Mouse (Mus musculus): ENCODE results near the gene Pip4k2c.
A peak's percentile ranks its signal among the peaks of the same experiment; 100 is the strongest.
"Not testable (repeated sequence)": the region's sequence is repeated elsewhere in the genome, so short reads cannot be mapped to it uniquely, and the experiment has no call there.

The Pip4k2c gene

DNA sequence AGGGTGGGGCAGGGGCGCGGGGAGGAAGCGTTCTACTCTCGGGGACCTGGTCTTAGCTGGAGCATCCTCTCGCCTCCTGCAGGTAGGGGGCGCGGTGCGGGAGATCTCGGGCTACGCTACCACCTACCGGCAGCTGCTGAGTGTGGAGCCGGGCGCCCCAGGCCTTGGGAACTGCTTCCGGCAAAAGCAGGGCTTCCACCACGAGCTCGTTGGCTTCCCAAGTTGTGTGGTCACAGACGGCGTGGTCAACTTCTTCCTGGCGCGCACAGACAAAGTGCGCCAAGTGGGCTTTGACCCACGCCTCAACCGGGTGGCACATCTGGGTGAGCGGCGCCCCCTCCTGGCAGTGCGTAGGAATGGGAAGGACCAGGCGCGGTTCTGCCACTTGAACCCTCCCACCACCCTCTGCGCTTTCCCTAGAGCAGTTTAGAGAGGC, 40.5 kb downstream of the Pip4k2c start:
- DNase-seq (ENCODE audit: low read depth, low spot score), result peak; percentile 79

DNA sequence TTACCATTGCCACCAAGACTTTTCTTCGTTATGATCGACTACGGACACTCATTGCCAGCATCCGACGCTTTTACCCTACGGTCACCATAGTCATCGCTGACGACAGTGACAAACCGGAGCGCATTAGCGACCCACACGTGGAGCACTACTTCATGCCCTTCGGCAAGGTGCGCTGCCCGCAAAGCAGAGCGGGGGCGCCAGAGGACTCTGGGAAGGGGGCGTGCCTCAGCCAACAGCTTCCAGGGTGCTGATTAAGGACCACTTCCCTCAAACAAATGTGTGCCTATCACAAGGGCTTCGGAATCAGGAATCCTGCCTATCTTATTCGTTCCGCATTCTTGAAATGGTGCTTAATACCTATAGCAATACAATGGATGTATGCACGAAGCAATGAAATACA, 41.4 kb downstream of the Pip4k2c start:
- no peak for DNase-seq (ENCODE audit: low read depth, low spot score)

- no peak for DNase-seq (ENCODE audit: low read depth, low spot score)
Measured at GRCm38 (mm10) chr10:127167614-127168192, 43.7 kb downstream of the Pip4k2c start.

GRCm38 (mm10) chr10:127166771-127167613, 44.4 kb downstream of the Pip4k2c start:
- no peak for DNase-seq (ENCODE audit: low read depth, low spot score)

DNA sequence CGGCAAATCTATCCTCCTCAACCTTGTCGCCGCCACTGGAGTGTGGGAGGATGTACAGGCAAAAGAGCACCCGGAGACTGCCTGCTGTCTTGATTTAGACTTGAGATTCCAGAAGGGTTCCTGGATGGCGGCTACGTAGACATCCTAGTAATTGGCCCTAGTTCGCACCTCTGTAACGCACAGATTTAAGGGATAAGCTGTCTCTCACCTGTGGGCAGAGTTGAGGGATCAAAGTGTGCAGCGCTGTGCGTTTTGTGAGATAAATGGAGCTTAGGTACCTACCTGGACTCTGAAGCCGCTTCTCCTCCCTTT, 45.0 kb downstream of the Pip4k2c start:
- no peak for DNase-seq (ENCODE audit: low read depth, low spot score)

GRCm38 (mm10) chr10:127165654-127166403, 45.6 kb downstream of the Pip4k2c start:
- no peak for DNase-seq (ENCODE audit: low read depth, low spot score)

DNA sequence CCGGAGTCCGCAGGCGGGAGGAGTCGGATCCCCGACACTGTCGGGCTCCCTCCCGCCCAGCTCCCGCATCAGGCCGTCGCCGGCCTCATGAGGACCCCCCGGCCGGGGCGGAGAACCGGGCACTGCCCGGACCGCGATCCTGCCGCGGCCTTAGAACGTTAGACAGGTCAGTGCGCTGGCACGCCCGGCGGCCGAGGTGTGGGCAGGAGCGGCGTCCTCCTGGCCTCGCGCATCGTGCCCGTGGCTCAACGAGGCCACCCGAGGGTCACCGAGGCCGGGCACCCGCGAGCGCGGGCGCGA, 46.1 kb downstream of the Pip4k2c start:
- DNase-seq (ENCODE audit: low read depth, low spot score), result no peak

- DNase-seq (ENCODE audit: low read depth, low spot score), result peak; percentile 73
Measured at GRCm38 (mm10) chr10:127164631-127165353, 46.6 kb downstream of the Pip4k2c start, which contains the start of gene B4galnt1. Gene B4galnt1 (plus strand): TSS chr10:127165225.

- DNase-seq (ENCODE audit: low read depth, low spot score), result no peak
Measured at GRCm38 (mm10) chr10:127164190-127164589, 47.2 kb downstream of the Pip4k2c start.

DNA sequence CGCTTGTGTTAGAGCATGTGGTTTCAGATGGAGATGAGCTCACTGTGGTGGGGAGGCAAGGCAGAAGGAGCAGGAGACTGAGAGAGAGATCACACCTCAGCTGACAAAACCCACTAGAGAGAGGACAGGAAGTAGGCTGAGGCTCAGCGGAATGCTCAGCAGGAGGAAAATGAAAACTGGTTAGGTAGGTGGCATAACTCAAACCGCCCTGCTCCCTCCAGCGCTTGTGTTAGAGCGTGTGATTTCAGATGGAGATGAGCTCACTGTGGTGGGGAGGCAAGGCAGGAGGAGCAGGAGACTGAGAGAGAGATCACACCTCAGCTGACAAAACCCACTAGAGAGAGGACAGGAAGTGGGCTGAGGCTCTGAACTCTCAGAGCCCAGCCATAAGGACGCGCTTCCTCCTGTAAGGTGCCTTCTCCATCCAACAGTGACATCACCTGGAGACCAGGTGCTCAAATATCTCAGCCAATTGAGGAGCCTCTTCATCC, 48.6 kb downstream of the Pip4k2c start:
- DNase-seq (ENCODE audit: low read depth, low spot score), result not testable (repeated sequence)

- no peak for DNase-seq (ENCODE audit: low read depth, low spot score)
Measured at GRCm38 (mm10) chr10:127160728-127161127, 50.7 kb downstream of the Pip4k2c start.

GRCm38 (mm10) chr10:127160081-127160480, 51.3 kb downstream of the Pip4k2c start:
- no peak for DNase-seq (ENCODE audit: low read depth, low spot score)

DNA sequence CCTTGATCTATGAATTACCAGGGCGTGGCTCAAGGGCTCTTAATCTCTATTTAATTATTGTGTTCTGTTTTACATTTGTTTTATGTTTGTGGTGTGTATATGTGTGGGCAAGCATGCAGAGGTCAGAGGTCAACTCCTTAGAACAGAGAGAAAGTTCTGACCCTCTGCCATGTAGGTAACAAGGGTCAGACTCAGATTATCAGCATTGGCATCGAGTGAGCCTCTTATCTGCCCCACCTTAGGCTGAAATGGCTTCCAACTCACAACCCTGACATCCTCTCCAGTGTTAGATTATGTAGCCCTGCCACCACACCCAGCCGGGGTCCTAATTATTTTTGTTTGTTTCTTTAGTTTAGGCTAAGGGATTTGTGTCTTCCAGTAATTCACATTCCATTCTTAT, 52.9 kb downstream of the Pip4k2c start:
- DNase-seq (ENCODE audit: low read depth, low spot score), result no peak

- no peak for DNase-seq (ENCODE audit: low read depth, low spot score)
Measured at GRCm38 (mm10) chr10:127156511-127156910, 54.9 kb downstream of the Pip4k2c start.

DNA sequence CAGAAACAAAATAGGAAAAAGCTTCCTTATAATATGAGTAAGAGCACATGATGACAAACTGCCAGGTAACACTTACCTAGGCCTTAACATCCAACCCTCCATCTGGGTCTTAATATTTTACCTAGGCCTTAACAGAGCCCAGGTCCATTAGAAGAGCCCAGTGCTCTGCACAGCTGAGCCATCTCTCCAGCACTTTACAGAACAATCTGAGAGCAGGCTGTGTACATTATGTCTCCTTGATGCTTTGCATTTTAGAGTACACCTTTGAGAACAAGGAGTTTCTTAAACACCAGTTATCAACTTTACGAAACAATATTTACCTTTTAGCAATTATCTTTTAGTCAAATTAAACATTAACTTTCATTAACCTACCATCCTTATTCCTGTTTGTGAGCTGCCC, 55.3 kb downstream of the Pip4k2c start:
- no peak for DNase-seq (ENCODE audit: low read depth, low spot score)

GRCm38 (mm10) chr10:127154652-127155051, 56.7 kb downstream of the Pip4k2c start:
- DNase-seq (ENCODE audit: low read depth, low spot score), result no peak

DNA sequence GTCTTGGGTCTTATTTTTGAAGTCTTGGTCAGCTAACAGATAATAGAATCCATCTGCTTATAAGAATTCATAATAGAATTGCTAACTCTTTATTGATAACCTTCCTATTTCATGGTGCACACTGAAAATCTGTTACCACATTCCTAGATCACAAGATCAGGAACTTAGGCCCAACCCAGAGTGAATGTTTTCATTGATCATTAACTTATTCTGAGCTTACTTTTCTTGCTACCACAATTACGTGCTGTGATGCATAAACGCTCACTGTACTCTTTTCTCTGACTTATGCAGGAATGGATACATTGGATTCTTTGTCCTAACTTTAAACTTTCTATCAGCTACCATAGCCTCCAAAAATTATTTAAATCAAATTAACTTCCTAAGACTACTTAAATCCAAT, 57.1 kb downstream of the Pip4k2c start:
- DNase-seq (ENCODE audit: low read depth, low spot score), result no peak

- no peak for DNase-seq (ENCODE audit: low read depth, low spot score)
Measured at GRCm38 (mm10) chr10:127153323-127153722, 58.1 kb downstream of the Pip4k2c start.

GRCm38 (mm10) chr10:127152556-127152955, 58.8 kb downstream of the Pip4k2c start:
- not testable (repeated sequence) for DNase-seq (ENCODE audit: low read depth, low spot score)

DNA sequence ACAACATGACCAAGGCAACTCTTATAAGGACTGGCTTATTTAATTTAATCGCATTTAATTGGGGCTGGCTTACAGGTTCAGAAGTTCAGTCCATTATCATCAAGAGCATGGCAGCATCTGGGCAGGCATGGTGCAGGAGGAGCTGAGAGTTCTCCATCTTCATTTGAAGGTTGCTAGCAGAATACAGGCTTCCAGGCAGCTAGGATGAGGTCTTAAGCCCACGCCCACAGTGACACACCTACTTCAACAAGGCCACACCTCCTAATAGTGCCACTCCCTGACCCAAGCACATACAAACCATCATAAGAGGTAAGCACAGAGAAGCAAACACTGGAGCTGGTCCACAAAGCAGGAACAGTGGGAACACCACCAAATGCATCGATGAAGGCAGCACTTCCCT, 60.2 kb downstream of the Pip4k2c start:
- DNase-seq (ENCODE audit: low read depth, low spot score), result not testable (repeated sequence)

- DNase-seq (ENCODE audit: low read depth, low spot score), result no peak
Measured at GRCm38 (mm10) chr10:127150471-127150872, 60.9 kb downstream of the Pip4k2c start.

GRCm38 (mm10) chr10:127147135-127147534, 64.2 kb downstream of the Pip4k2c start:
- DNase-seq (ENCODE audit: low read depth, low spot score), result no peak

Data from WW6 (cell line).